Mouse (Mus musculus) heart, postnatal 0 days (tissue): ENCODE data around the gene Sbno1. TPM values are rescaled to one million over a fixed set of nuclear protein-coding genes. Genes with fewer than 3 reads are reported as not detected.
"Not testable (repeated sequence)": the region's sequence is repeated elsewhere in the genome, so short reads cannot be mapped to it uniquely, and the experiment has no call there.

ENCODE experiments used
- ATAC-seq: fragments of 200-750 bp; cut with Nextera tagmentation; 2 replicates; pipeline ENCODE4 v1.8.0; 2017; ENCODE audit warnings: low read depth, moderate number of reproducible peaks, moderate library complexity; ENCODE audit not compliant: insufficient read depth
- DNase-seq: peaks from one replicate; pipeline ENCODE4 v3.0.0-alpha.2; 2016; ENCODE audit warnings: low spot score
- H3K27ac ChIP-seq: fragments of 300-500 bp; sonication (generic); 2 replicates; pipeline ENCODE4 v1.5.1; 2014; ENCODE audit warnings: low read depth, mild to moderate bottlenecking
- H3K27me3 ChIP-seq: fragments of 300-500 bp; sonication (generic); 2 replicates; pipeline ENCODE4 v1.6.1; 2014; ENCODE audit warnings: low read length, mixed read lengths; ENCODE audit not compliant: control insufficient read depth, insufficient read depth
- H3K36me3 ChIP-seq: fragments of 300-500 bp; sonication (generic); replicated peaks from 2 replicates; pipeline ENCODE4 v1.6.1; 2014; ENCODE audit warnings: low read length, mixed read lengths; ENCODE audit not compliant: control insufficient read depth, insufficient read depth
- H3K4me1 ChIP-seq: fragments of 300-500 bp; sonication (generic); 2 replicates; pipeline ENCODE4 v1.6.1; 2014; ENCODE audit warnings: antibody characterized with exemption; ENCODE audit not compliant: control insufficient read depth, insufficient read depth
- H3K4me2 ChIP-seq: fragments of 300-500 bp; sonication (generic); 2 replicates; pipeline ENCODE4 v1.6.1; 2014; ENCODE audit warnings: low read depth, mild to moderate bottlenecking, low read length, moderate library complexity
- H3K4me3 ChIP-seq: fragments of 300-500 bp; sonication (generic); 2 replicates; pipeline ENCODE4 v1.5.1; 2014; ENCODE audit warnings: low read depth, low read length
- H3K9ac ChIP-seq: fragments of 300-500 bp; sonication (generic); replicated peaks from 2 replicates; pipeline ENCODE4 v1.6.1; 2014; ENCODE audit warnings: low read depth, low read length, mixed read lengths
- H3K9me3 ChIP-seq: fragments of 300-500 bp; sonication (generic); replicated peaks from 2 replicates; pipeline ENCODE4 v1.6.1; 2016; ENCODE audit warnings: low read length; ENCODE audit not compliant: control insufficient read depth
- CTCF ChIP-seq: IDR thresholded peaks from 2 replicates; pipeline ENCODE4 v1.5.1; 2016; ENCODE audit warnings: antibody characterized with exemption, control low read depth, low read depth
- EP300 ChIP-seq: IDR thresholded peaks from 2 replicates; pipeline ENCODE4 v1.6.1; 2016; ENCODE audit warnings: antibody characterized with exemption, low read depth
- WGBS: fragments of 180-500 bp; shearing (Covaris S2); extraction: QIAGEN DNeasy Blood & Tissue Kit; methylation state at CpG from one replicate; pipeline ENCODE4 v1.1.7; 2014; 5-methylcytosine and 5-hydroxymethylcytosine counted together
- polyA plus RNA-seq: library from polyadenylated mRNA; unstranded; fragments of >200 nt; fragmentation: Nextera tagmentation; extraction: Ambion mirVana; gene quantifications from 2 replicates; pipeline ENCODE4 v1.2.1, GENCODE M21; 2015
- total RNA-seq: library from RNA; depleted of rRNA; stranded (reverse); fragments of >200 nt; gene quantifications from 2 replicates; pipeline ENCODE4 v1.2.3, GENCODE M21; 2014; ENCODE audit warnings: low replicate concordance

The Sbno1 gene
- total and polyA plus RNA-seq, 2 experiments from 2014 or later: 33.8 to 52.8 TPM

DNA sequence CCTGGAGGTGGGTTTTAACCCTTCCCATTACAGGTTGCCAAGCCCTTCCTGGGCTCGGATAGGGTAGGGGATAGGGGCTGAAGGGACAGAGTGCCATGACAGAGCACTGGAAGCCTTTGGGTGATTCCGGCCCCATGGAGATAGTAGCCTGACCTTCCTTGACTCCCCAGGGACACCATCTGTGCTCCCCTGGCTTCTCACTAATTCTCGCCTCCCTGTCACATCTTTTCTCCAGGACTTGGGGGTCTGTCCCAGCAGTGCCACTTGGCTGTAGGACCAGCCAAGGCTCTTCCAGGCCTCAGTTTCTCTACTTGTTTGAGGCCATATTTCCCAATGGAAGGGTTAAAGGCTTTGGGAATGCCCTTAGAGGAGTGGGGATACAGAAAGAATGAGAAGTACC, 74.2 kb downstream of the Sbno1 start:
- Histone ChIP-seq H3K27ac (peak overlapping the region; percentile 98), H3K9ac (peak overlapping the region; percentile 42), H3K4me3 (peak overlapping the region; percentile 99), H3K4me1 (peaks cover 13% of the 10 kb centered on the region), H3K9me3 (no peaks in the 10 kb centered on the region), H3K27me3 (no peaks in the 10 kb centered on the region), H3K4me2 (peak overlapping the region; percentile 86), H3K36me3 (peaks cover 26% of the 10 kb centered on the region)
- TF ChIP-seq CTCF: no peak
- 60% methylated on average over 3 of the region's 3 CpGs for WGBS
- DNase-seq: no peak
- ATAC-seq: no peak

DNA sequence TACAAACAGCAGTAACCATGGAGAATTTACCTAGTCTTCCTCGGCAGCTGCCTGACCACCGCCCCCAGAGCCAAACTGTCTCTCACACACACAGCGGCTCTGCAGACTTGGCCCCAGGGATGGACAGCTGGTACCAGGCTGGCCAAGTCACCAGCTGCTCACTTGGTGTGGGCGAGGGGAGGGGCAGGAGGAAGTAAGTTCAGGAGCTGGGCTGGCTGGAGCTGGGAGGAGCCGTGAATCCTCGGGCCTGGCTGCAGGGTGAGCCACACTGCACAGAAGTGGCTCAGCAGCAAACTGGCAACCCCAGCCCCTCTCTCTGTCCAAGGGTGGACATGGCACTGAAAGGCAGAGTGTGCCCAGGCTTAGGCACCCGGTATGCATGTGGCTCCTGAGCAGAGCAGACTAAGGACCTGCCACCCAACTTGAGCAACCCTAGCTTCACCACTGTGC, 74.7 kb downstream of the Sbno1 start:
- Histone ChIP-seq H3K27ac (peak overlapping the region; percentile 98), H3K9me3 (no peaks in the 10 kb centered on the region), H3K4me2 (peak overlapping the region; percentile 86), H3K36me3 (peaks cover 30% of the 10 kb centered on the region), H3K4me3 (no peak overlapping the region), H3K9ac (peak overlapping the region; percentile 42), H3K4me1 (peaks cover 13% of the 10 kb centered on the region), H3K27me3 (no peaks in the 10 kb centered on the region)
- DNase-seq (peak; percentile 36), ATAC-seq (peak; percentile 2; the same call in 1 of the 2 replicates)
- WGBS: 29% methylated on average over 7 of the region's 7 CpGs
- no peak for TF ChIP-seq CTCF
- TF ChIP-seq EP300: no peak

DNA sequence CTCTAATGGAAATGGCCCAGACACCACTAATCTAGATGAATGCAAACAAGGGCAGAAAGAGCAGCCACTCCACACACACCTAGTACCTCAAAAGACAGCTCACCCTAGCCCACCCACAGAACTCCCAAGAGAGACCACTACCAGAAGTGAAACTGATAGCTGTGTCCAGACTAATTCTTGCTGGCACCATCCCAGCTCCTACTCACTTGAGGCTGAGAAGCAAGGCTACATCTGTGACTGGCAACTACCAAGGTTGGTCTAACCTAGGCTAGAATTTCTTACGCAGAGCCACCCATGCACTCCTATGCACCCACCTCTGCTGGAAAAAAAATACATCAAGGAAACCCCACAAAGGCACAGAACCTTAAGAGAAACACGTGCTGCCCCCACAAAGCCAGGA, 75.5 kb downstream of the Sbno1 start:
- TF ChIP-seq CTCF (no peak), EP300 (no peak)
- no peak overlapping the region for H3K4me2 ChIP-seq
- peaks cover 13% of the 10 kb centered on the region for H3K4me1 ChIP-seq
- ATAC-seq (no peak), DNase-seq (no peak)
- H3K27ac ChIP-seq: 0 out of 2 replicates have a peak overlapping the region, but pooled peaks have one; percentile 98
- H3K4me3 ChIP-seq: no peak overlapping the region
- WGBS: 83% methylated on average over 2 of the region's 2 CpGs
- H3K27me3 ChIP-seq: no peaks in the 10 kb centered on the region
- no peak overlapping the region for H3K9ac ChIP-seq
- H3K9me3 ChIP-seq: no peaks in the 10 kb centered on the region
- peaks cover 33% of the 10 kb centered on the region for H3K36me3 ChIP-seq

DNA sequence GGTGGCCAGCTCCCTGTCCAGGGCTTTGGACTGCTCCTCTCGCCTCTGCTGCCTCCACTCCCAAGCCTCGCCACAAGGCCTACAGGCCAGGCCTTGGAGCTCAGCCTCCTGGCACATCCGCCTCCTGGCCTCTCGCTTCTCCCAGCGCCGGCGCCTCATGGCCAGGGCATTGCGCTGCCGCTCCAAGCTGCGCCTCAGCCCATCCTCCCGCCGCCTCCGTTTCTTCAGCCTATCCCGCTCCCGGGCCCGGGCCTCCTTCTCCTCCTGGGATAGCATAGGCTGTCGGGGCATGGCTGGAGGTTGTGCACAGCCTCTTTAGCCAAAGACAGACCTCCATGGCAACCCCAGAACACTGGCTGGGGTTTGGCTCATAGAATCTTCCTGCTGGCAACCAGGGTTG, 76.6 kb downstream of the Sbno1 start:
- Histone ChIP-seq H3K9me3 (no peaks in the 10 kb centered on the region), H3K9ac (no peak overlapping the region), H3K27me3 (no peaks in the 10 kb centered on the region), H3K4me3 (no peak overlapping the region), H3K36me3 (peaks cover 41% of the 10 kb centered on the region), H3K4me2 (no peak overlapping the region), H3K27ac (no peak overlapping the region), H3K4me1 (peaks cover 13% of the 10 kb centered on the region)
- 88% methylated on average over 17 of the region's 17 CpGs for WGBS
- TF ChIP-seq CTCF: no peak
- TF ChIP-seq EP300: no peak
- ATAC-seq: no peak
- no peak for DNase-seq

DNA sequence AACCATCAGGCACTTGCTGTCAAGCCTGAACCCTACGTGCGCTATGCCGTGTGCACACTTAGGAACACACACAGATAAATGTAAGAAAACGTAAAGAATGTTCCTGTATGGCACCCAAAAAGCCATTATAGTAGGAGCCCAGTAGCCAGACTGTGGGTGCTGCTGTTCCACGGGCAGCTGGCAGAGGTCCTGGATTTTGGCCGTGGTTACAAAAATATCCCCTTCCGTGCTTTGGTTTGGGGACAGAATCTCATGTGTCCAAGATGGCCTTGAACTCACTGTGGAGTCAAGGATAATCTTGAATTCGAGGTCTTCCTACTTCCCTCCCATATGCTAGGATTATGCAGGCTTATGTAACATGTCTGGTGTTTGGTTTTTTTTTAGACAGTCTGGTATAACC, 82.9 kb downstream of the Sbno1 start:
- no peak for ATAC-seq

DNA sequence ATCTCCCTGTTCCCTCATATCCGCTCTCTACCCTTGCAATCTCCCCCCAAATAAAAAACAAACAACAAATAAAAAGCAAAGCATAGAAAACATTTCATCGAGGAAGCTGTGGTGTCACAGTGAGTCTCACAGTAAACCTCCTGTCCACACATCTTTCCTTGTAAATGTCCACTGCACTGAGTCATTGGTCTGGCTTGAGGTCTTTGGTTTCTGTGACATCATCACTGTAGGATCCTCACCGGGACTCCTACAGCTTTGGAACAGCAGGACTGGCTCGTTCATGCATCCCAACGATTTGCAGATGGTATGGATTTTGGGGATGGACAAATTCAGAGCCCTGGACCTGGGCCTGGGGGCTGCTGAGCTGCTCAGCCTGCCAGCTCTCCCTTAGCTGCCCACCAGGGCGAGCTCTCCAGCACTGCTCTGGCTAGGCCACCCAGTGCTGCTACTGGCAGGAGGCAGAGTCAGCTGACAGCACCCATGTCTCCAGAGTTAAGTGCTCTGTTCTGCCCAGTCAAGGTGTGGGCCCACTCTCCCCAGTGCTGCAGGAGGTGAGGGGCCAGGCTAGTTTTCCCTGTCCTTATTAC, 84.0 kb downstream of the Sbno1 start:
- not testable (repeated sequence) for H3K9me3 ChIP-seq, H3K4me3 ChIP-seq, H3K27ac ChIP-seq, H3K4me1 ChIP-seq, DNase-seq, H3K9ac ChIP-seq, H3K27me3 ChIP-seq, H3K4me2 ChIP-seq
- TF ChIP-seq CTCF: 0 out of 2 replicates have a peak, but pooled peaks have one; percentile 4
- ATAC-seq: peak; percentile 37; the same call in 1 of the 2 replicates
- WGBS: 62% methylated on average over 6 of the region's 6 CpGs
- peaks cover 18% of the 10 kb centered on the region for H3K36me3 ChIP-seq

More for the DNA sequence above, 82.9 kb downstream of the Sbno1 start:
- H3K27me3 ChIP-seq: no peaks in the 10 kb centered on the region
- no peaks in the 10 kb centered on the region for H3K4me1 ChIP-seq
- no peak for DNase-seq
- no peak overlapping the region for H3K9ac ChIP-seq
- no peak overlapping the region for H3K27ac ChIP-seq
- H3K9me3 ChIP-seq: no peaks in the 10 kb centered on the region
- H3K36me3 ChIP-seq: peaks cover 21% of the 10 kb centered on the region
- TF ChIP-seq CTCF (no peak), EP300 (no peak)
- no peak overlapping the region for H3K4me2 ChIP-seq
- WGBS: 72% methylated on average over 8 of the region's 8 CpGs
- no peak overlapping the region for H3K4me3 ChIP-seq
